Mouse (Mus musculus) limb, embryonic 15.5 days (tissue): Measurements from ENCODE around the gene Nsd2. TPM values are rescaled to one million over a fixed set of nuclear protein-coding genes. Genes with fewer than 3 reads are reported as not detected.

Source experiments
- ATAC-seq: fragments of 200-750 bp; cut with Nextera tagmentation; 2 replicates; pipeline ENCODE4 v1.8.0; 2017; ENCODE audit warnings: low read depth, moderate TSS enrichment; ENCODE audit not compliant: insufficient number of reproducible peaks, low FRiP score, low TSS enrichment
- H3K27ac ChIP-seq: fragments of 300-500 bp; sonication (generic); 2 replicates; pipeline ENCODE4 v1.5.1; 2015; ENCODE audit warnings: moderate library complexity, mild to moderate bottlenecking, inconsistent platforms
- H3K27me3 ChIP-seq: fragments of 300-500 bp; sonication (generic); 2 replicates; pipeline ENCODE4 v1.6.1; 2015; ENCODE audit warnings: inconsistent platforms
- H3K36me3 ChIP-seq: fragments of 300-500 bp; sonication (generic); 2 replicates; pipeline ENCODE4 v1.6.1; 2015; ENCODE audit warnings: inconsistent platforms
- H3K4me1 ChIP-seq: fragments of 300-500 bp; sonication (generic); 2 replicates; pipeline ENCODE4 v1.6.1; 2015; ENCODE audit warnings: inconsistent platforms
- H3K4me2 ChIP-seq: fragments of 300-500 bp; sonication (generic); 2 replicates; pipeline ENCODE4 v1.6.1; 2015; ENCODE audit warnings: mild to moderate bottlenecking, inconsistent platforms
- H3K4me3 ChIP-seq: fragments of 300-500 bp; sonication (generic); 2 replicates; pipeline ENCODE4 v1.5.1; 2015; ENCODE audit warnings: mild to moderate bottlenecking, inconsistent platforms
- H3K9ac ChIP-seq: fragments of 300-500 bp; sonication (generic); 2 replicates; pipeline ENCODE4 v1.6.1; 2015; ENCODE audit warnings: inconsistent platforms
- H3K9me3 ChIP-seq: fragments of 300-500 bp; sonication (generic); 2 replicates; pipeline ENCODE4 v1.6.1; 2016; ENCODE audit warnings: inconsistent platforms
- WGBS: fragments of 180-500 bp; shearing (Covaris S2); methylation state at CpG from one replicate; pipeline ENCODE4 v1.1.7; 2015; 5-methylcytosine and 5-hydroxymethylcytosine counted together
- polyA plus RNA-seq: library from polyadenylated mRNA; unstranded; fragments of >200 nt; fragmentation: Nextera tagmentation; extraction: Ambion mirVana; gene quantifications from 2 replicates; pipeline ENCODE4 v1.2.1, GENCODE M21; 2015

The Nsd2 gene
- polyA plus RNA-seq, 1 experiment from 2014 or later, result 37.1 TPM

DNA sequence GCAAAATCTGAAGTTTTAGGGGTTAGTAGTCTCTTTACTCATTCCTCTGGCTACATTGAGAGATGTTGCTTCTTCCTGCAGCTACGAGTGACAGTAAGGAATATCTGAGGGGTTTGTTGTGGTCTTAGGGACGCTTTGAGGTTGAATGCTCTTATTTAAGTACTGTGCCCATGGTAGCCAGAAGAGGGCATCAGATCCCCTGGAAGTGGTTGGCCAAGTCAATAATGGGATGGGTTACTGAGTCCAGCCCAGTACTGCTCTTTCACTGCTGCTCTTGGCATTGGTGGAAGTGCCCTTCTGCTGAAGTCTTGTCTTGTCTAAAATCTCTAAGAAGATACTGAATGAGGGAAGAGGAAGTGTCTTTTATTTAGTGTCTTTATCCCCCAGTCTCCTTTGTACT lies 33.5 kb downstream of the Nsd2 start:
- Histone ChIP-seq H3K4me1 (no peaks in the 10 kb centered on the region), H3K9ac (no peak overlapping the region), H3K4me3 (no peak overlapping the region), H3K4me2 (no peak overlapping the region), H3K27ac (no peak overlapping the region), H3K27me3 (no peaks in the 10 kb centered on the region), H3K9me3 (no peaks in the 10 kb centered on the region), H3K36me3 (peaks cover 49% of the 10 kb centered on the region)
- 86% methylated on average over 2 of the region's 2 CpGs for WGBS
- ATAC-seq, result no peak

GRCm38 (mm10) chr5:33857693-33858092 lies 37.2 kb downstream of the Nsd2 start:
- Histone ChIP-seq H3K27ac (no peak overlapping the region), H3K36me3 (peaks cover 67% of the 10 kb centered on the region), H3K9me3 (no peaks in the 10 kb centered on the region)

DNA sequence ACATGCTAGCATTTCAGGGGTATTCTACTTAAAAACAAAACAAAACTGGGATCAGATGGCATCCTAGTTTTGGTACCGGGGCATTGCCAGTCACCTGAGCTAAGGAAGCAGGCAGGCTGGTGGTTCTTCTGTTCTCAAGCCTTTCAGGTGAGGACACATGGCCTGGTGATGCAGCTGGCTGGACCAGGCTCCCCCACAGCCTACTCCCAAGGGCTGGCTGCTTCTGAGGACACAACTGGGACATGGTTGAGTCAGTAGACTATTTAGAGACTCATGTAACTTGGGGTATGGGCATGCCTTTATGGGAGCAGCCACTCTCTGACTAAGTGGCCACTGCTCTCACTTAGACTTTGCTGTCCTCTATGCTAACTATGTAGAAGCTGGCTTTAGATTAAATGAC lies 54.9 kb downstream of the Nsd2 start:
- H3K4me3 ChIP-seq, result no peak overlapping the region
- H3K27ac ChIP-seq, result no peak overlapping the region
- no peaks in the 10 kb centered on the region for H3K27me3 ChIP-seq
- H3K36me3 ChIP-seq, result peaks cover 50% of the 10 kb centered on the region
- no peak overlapping the region for H3K4me2 ChIP-seq
- H3K4me1 ChIP-seq, result no peaks in the 10 kb centered on the region
- no peaks in the 10 kb centered on the region for H3K9me3 ChIP-seq
- ATAC-seq, result no peak
- H3K9ac ChIP-seq, result no peak overlapping the region
- WGBS, result 97% methylated on average over 1 of the region's 1 CpGs

More at GRCm38 (mm10) chr5:33857693-33858092, 37.2 kb downstream of the Nsd2 start:
- no peak overlapping the region for H3K4me3 ChIP-seq
- H3K9ac ChIP-seq, result no peak overlapping the region
- H3K27me3 ChIP-seq, result no peaks in the 10 kb centered on the region
- H3K4me2 ChIP-seq, result no peak overlapping the region
- ATAC-seq, result no peak
- no peaks in the 10 kb centered on the region for H3K4me1 ChIP-seq

GRCm38 (mm10) chr5:33881118-33881517 lies 60.6 kb downstream of the Nsd2 start:
- H3K27me3 ChIP-seq, result no peaks in the 10 kb centered on the region
- H3K4me3 ChIP-seq, result no peak overlapping the region
- H3K4me2 ChIP-seq, result no peak overlapping the region
- H3K36me3 ChIP-seq, result peaks cover 78% of the 10 kb centered on the region
- ATAC-seq, result no peak
- H3K9ac ChIP-seq, result no peak overlapping the region
- WGBS, result 91% methylated on average over 4 of the region's 4 CpGs
- no peak overlapping the region for H3K27ac ChIP-seq
- H3K4me1 ChIP-seq, result no peaks in the 10 kb centered on the region
- H3K9me3 ChIP-seq, result no peaks in the 10 kb centered on the region

GRCm38 (mm10) chr5:33893406-33893805 lies 72.9 kb downstream of the Nsd2 start:
- H3K4me1 ChIP-seq, result no peaks in the 10 kb centered on the region
- no peak overlapping the region for H3K4me2 ChIP-seq
- no peaks in the 10 kb centered on the region for H3K27me3 ChIP-seq
- no peak overlapping the region for H3K4me3 ChIP-seq
- H3K9ac ChIP-seq, result no peak overlapping the region
- 92% methylated on average over 6 of the region's 6 CpGs for WGBS
- H3K27ac ChIP-seq, result no peak overlapping the region
- H3K9me3 ChIP-seq, result no peaks in the 10 kb centered on the region
- peaks cover 97% of the 10 kb centered on the region for H3K36me3 ChIP-seq
- ATAC-seq, result no peak

GRCm38 (mm10) chr5:33895116-33895515 lies 74.6 kb downstream of the Nsd2 start:
- no peak overlapping the region for H3K4me2 ChIP-seq
- no peaks in the 10 kb centered on the region for H3K4me1 ChIP-seq
- H3K27me3 ChIP-seq, result no peaks in the 10 kb centered on the region
- no peak overlapping the region for H3K4me3 ChIP-seq
- no peak overlapping the region for H3K9ac ChIP-seq
- H3K9me3 ChIP-seq, result no peaks in the 10 kb centered on the region
- no peak overlapping the region for H3K27ac ChIP-seq
- ATAC-seq, result no peak
- 88% methylated on average over 9 of the region's 9 CpGs for WGBS
- peaks cover 98% of the 10 kb centered on the region for H3K36me3 ChIP-seq

- H3K4me1 ChIP-seq, result no peaks in the 10 kb centered on the region
- peaks cover 98% of the 10 kb centered on the region for H3K36me3 ChIP-seq
- no peaks in the 10 kb centered on the region for H3K9me3 ChIP-seq
- H3K4me3 ChIP-seq, result no peak overlapping the region
- no peak overlapping the region for H3K4me2 ChIP-seq
- no peak overlapping the region for H3K27ac ChIP-seq
- WGBS, result 88% methylated on average over 2 of the region's 2 CpGs
- H3K27me3 ChIP-seq, result no peaks in the 10 kb centered on the region
- H3K9ac ChIP-seq, result no peak overlapping the region
- no peak for ATAC-seq
Observed at GRCm38 (mm10) chr5:33897158-33897557, 76.6 kb downstream of the Nsd2 start.

- Histone ChIP-seq H3K9ac (no peak overlapping the region), H3K27ac (no peak overlapping the region), H3K36me3 (peaks cover 95% of the 10 kb centered on the region), H3K4me3 (no peak overlapping the region), H3K9me3 (no peaks in the 10 kb centered on the region), H3K4me2 (no peak overlapping the region), H3K4me1 (no peaks in the 10 kb centered on the region), H3K27me3 (no peaks in the 10 kb centered on the region)
- no peak for ATAC-seq
- WGBS, result 82% methylated on average over 9 of the region's 9 CpGs
Observed at GRCm38 (mm10) chr5:33898671-33899070, 78.1 kb downstream of the Nsd2 start.

DNA sequence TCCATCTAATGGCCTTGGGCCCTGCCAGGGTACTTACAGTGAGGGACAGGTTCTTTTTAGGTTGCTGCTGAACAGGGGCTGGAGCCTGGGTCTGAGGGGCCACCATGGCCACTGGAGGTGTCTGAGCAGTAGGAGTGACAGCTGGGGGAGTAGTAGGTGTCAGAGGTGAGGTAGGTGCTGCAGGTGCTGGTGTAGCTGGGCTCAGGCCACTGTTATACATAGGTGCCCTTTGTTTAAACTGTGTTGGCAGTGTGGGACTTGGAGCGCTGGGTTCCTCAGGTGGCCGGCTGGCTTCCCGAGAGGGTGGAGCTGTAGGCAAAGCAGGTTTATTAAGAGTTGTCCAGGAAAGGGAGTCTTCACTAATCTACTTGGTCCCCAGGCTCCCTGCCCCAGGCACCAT lies 78.7 kb downstream of the Nsd2 start:
- H3K9me3 ChIP-seq, result no peaks in the 10 kb centered on the region
- no peak overlapping the region for H3K4me2 ChIP-seq
- no peaks in the 10 kb centered on the region for H3K4me1 ChIP-seq
- H3K36me3 ChIP-seq, result peaks cover 89% of the 10 kb centered on the region
- 90% methylated on average over 3 of the region's 3 CpGs for WGBS
- H3K27me3 ChIP-seq, result no peaks in the 10 kb centered on the region
- no peak overlapping the region for H3K4me3 ChIP-seq
- no peak overlapping the region for H3K9ac ChIP-seq
- ATAC-seq, result no peak
- H3K27ac ChIP-seq, result no peak overlapping the region

DNA sequence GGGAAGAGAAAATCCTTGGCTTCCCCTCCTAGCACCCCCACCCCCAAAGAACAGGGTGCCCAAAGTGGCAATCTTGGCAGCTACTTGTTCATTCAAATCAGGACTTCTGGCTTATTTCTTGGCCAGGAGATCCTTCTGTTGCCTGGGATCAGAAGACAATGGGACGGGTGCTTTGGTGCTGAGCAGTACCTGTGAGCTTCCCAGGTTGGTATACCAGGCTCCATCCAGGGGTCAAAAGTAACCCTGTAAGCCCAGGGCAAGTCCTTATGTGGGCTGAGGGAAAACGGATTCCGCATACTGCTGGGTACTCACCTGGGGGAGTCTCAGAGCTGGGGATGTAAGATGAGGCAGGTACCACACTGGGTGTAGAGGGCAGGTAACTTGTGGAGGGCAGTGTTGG lies 79.6 kb downstream of the Nsd2 start:
- no peaks in the 10 kb centered on the region for H3K4me1 ChIP-seq
- 83% methylated on average over 3 of the region's 3 CpGs for WGBS
- no peak overlapping the region for H3K27ac ChIP-seq
- no peak overlapping the region for H3K4me3 ChIP-seq
- no peak overlapping the region for H3K9ac ChIP-seq
- no peak overlapping the region for H3K4me2 ChIP-seq
- H3K36me3 ChIP-seq, result peaks cover 81% of the 10 kb centered on the region
- no peak for ATAC-seq
- no peaks in the 10 kb centered on the region for H3K27me3 ChIP-seq
- no peaks in the 10 kb centered on the region for H3K9me3 ChIP-seq

GRCm38 (mm10) chr5:33900701-33901263 lies 80.3 kb downstream of the Nsd2 start:
- ATAC-seq, result no peak
- Histone ChIP-seq H3K4me1 (no peaks in the 10 kb centered on the region), H3K4me2 (no peak overlapping the region), H3K27ac (no peak overlapping the region), H3K36me3 (peaks cover 74% of the 10 kb centered on the region), H3K9me3 (no peaks in the 10 kb centered on the region), H3K9ac (no peak overlapping the region), H3K27me3 (no peaks in the 10 kb centered on the region), H3K4me3 (no peak overlapping the region)
- WGBS, result 93% methylated on average over 9 of the region's 9 CpGs

GRCm38 (mm10) chr5:33901278-33901677 lies 80.8 kb downstream of the Nsd2 start:
- no peak for ATAC-seq
- no peaks in the 10 kb centered on the region for H3K27me3 ChIP-seq
- no peaks in the 10 kb centered on the region for H3K4me1 ChIP-seq
- no peak overlapping the region for H3K9ac ChIP-seq
- H3K4me3 ChIP-seq, result no peak overlapping the region
- 78% methylated on average over 3 of the region's 3 CpGs for WGBS
- no peak overlapping the region for H3K4me2 ChIP-seq
- no peaks in the 10 kb centered on the region for H3K9me3 ChIP-seq
- peaks cover 69% of the 10 kb centered on the region for H3K36me3 ChIP-seq
- no peak overlapping the region for H3K27ac ChIP-seq

GRCm38 (mm10) chr5:33902696-33903095 lies 82.2 kb downstream of the Nsd2 start:
- Histone ChIP-seq H3K4me1 (no peaks in the 10 kb centered on the region), H3K27ac (no peak overlapping the region), H3K4me2 (no peak overlapping the region), H3K27me3 (no peaks in the 10 kb centered on the region), H3K36me3 (peaks cover 55% of the 10 kb centered on the region), H3K9me3 (no peaks in the 10 kb centered on the region), H3K4me3 (no peak overlapping the region), H3K9ac (no peak overlapping the region)
- no peak for ATAC-seq
- 85% methylated on average over 2 of the region's 2 CpGs for WGBS
